Mouse (Mus musculus): ENCODE data around the gene Dag1. TPM values are rescaled to one million over a fixed set of nuclear protein-coding genes. Genes with fewer than 3 reads are reported as not detected.
"Not testable (repeated sequence)": the region's sequence is repeated elsewhere in the genome, so short reads cannot be mapped to it uniquely, and the experiment has no call there.

Dag1 gene
- polyA plus RNA-seq, 1 experiment from 2014 or later, result 115 TPM

DNA sequence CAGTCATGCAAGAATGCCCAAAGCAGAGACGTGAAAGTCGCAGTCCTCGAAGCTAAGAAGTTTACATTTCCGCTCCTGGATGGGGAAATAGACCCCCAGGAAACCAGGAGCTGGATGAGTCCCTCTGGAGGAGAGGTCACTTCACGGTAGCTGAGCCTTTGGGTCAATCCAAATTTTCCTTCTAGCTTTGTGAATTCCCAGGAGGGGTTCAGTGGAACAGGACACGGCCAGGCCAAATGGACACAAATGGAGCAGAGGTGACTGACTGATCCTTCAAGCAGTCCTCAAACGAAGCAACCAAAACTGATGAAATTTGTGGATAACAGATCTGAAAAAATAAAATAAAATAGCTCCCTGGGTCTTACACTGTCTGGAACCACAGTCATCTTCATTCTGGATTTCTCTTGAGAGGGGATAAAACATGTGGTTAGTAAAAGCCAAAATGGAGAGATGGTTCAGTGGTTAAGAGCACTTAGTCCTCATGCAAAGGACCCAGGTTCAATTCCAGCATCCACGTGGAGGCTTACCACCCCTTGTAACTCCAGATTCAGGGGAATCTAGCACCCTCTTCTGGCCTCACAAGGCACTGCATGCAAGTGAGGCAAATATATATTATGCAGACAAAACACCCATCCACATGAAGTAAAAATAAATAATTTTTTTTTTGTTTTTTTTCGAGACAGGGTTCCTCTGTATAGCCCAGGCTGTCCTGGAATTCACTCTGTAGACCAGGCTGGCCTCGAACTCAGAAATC, 15.1 kb upstream of the Dag1 start:
- Histone ChIP-seq H3K4me1 (ENCODE audit: control insufficient read depth, insufficient read depth, low read length) (peaks cover 10% of the 10 kb centered on the region), H3K27ac (ENCODE audit: low read depth, low read length) (no peak overlapping the region), H3K4me3 (ENCODE audit: low read depth, low read length) (no peak overlapping the region), H3K9ac (ENCODE audit: low read depth, low read length) (no peak overlapping the region), H3K4me2 (no peak overlapping the region), H3K36me3 (ENCODE audit: control insufficient read depth, insufficient read depth, low read length) (no peaks in the 10 kb centered on the region), H3K9me3 (replicated peaks; ENCODE audit: control insufficient read depth, low read length) (no peaks in the 10 kb centered on the region), H3K27me3 (ENCODE audit: control insufficient read depth, insufficient read depth, low read length) (no peaks in the 10 kb centered on the region)
- WGBS (ENCODE audit: insufficient replicate concordance), result 65% methylated on average over 10 of the region's 10 CpGs
- ATAC-seq (replicated peaks; ENCODE audit: insufficient number of reproducible peaks, low FRiP score, low TSS enrichment), result no peak

DNA sequence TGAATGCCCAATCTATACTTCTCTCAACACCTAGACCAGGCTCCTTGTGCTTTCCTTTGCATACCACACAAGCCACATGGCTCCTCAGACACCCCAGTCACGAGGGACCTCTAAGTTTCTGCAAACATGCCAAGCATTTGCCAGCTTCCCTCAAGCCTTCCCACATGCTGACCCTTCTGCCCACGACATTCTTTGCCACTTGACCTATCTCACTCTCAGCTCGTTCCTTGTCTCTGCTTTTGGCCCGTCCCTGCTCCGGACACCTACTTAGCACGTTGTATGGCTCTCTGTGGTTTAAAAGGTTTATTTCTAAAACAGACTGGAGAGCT, 11.5 kb upstream of the Dag1 start:
- WGBS (ENCODE audit: insufficient replicate concordance), result 16% methylated on average over 6 of the region's 6 CpGs
- peak overlapping the region; percentile 1; the same call in 1 of the 2 replicates for H3K9ac ChIP-seq (ENCODE audit: low read depth, low read length)
- peaks cover 17% of the 10 kb centered on the region for H3K4me1 ChIP-seq (ENCODE audit: control insufficient read depth, insufficient read depth, low read length)
- no peaks in the 10 kb centered on the region for H3K36me3 ChIP-seq (ENCODE audit: control insufficient read depth, insufficient read depth, low read length)
- H3K4me2 ChIP-seq, result no peak overlapping the region
- no peaks in the 10 kb centered on the region for H3K27me3 ChIP-seq (ENCODE audit: control insufficient read depth, insufficient read depth, low read length)
- H3K9me3 ChIP-seq (replicated peaks; ENCODE audit: control insufficient read depth, low read length), result no peaks in the 10 kb centered on the region
- ATAC-seq (replicated peaks; ENCODE audit: insufficient number of reproducible peaks, low FRiP score, low TSS enrichment), result no peak
- H3K4me3 ChIP-seq (ENCODE audit: low read depth, low read length), result no peak overlapping the region
- no peak overlapping the region for H3K27ac ChIP-seq (ENCODE audit: low read depth, low read length)

DNA sequence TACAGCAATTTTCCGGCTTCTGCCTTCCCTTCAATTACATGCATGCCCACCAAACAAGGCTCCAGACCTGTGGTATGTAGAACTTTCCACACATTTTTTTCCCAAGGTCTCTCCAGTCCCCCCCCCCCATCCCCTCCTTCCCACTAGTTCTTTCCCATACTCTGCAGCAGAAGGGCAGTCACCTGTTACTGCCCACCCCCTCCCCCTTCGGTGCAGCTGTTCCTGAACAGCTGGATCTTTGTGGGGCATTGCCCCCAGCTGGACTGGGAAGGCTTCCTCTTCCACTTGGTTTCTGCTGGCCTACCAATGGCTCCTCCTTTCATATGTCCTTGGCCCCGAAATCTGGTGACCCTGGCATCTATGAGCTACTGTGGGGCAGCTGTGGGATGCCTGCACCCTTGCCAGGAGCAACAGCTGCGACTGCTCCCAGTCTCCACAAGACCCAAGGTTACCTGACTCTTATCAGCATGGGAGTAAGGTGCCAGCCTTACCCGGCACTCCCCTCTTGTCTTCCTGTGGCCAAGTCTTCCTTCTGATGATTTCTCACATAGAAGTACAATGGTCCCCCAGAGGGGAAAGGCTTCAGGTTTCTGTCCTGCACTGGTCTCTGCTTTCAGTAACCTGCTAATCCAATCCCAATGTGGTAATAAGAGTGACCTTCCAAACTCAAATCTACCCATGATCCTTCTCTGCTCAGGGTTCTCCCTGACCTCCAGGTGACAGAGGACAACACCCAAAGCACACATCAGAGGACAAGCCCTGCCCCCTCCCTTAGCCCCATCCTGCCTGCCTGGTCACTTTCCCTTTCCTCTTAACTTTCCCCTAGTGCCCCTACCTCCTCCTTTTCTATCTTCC, 10.9 kb upstream of the Dag1 start:
- H3K27me3 ChIP-seq (ENCODE audit: control insufficient read depth, insufficient read depth, low read length), result no peaks in the 10 kb centered on the region
- H3K9me3 ChIP-seq (replicated peaks; ENCODE audit: control insufficient read depth, low read length), result no peaks in the 10 kb centered on the region
- no peaks in the 10 kb centered on the region for H3K36me3 ChIP-seq (ENCODE audit: control insufficient read depth, insufficient read depth, low read length)
- no peak overlapping the region; the same call in 1 of the 2 replicates for H3K27ac ChIP-seq (ENCODE audit: low read depth, low read length)
- 72% methylated on average over 5 of the region's 5 CpGs for WGBS (ENCODE audit: insufficient replicate concordance)
- H3K4me3 ChIP-seq (ENCODE audit: low read depth, low read length), result no peak overlapping the region
- H3K4me2 ChIP-seq, result no peak overlapping the region
- no peak for ATAC-seq (replicated peaks; ENCODE audit: insufficient number of reproducible peaks, low FRiP score, low TSS enrichment)
- H3K4me1 ChIP-seq (ENCODE audit: control insufficient read depth, insufficient read depth, low read length), result peaks cover 17% of the 10 kb centered on the region
- H3K9ac ChIP-seq (ENCODE audit: low read depth, low read length), result peak overlapping the region; percentile 1; the same call in 1 of the 2 replicates

DNA sequence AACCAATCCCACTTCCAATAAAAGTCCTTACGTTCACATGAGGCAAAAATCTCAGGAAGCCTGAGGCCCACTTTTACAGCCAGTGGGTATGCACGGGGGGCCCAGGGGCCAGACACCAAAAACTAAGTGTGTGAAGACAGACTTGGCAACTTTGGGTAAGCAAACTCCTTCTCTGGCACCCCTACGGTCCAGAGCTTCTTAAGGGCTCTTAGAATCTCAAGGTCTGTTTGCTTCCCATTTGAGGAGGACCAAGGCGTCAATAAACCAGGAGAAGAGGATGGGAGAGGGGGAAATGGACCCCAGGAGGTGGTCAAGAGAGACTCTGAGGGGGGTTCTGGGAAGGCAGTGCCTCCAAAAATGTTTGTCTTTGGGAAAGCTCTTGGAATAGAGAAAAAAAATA, 9.7 kb upstream of the Dag1 start:
- no peak for ATAC-seq (replicated peaks; ENCODE audit: insufficient number of reproducible peaks, low FRiP score, low TSS enrichment)
- Histone ChIP-seq H3K36me3 (ENCODE audit: control insufficient read depth, insufficient read depth, low read length) (no peaks in the 10 kb centered on the region), H3K4me2 (no peak overlapping the region), H3K9ac (ENCODE audit: low read depth, low read length) (no peak overlapping the region), H3K9me3 (replicated peaks; ENCODE audit: control insufficient read depth, low read length) (no peaks in the 10 kb centered on the region), H3K4me3 (ENCODE audit: low read depth, low read length) (no peak overlapping the region), H3K27ac (ENCODE audit: low read depth, low read length) (no peak overlapping the region), H3K4me1 (ENCODE audit: control insufficient read depth, insufficient read depth, low read length) (peaks cover 17% of the 10 kb centered on the region), H3K27me3 (ENCODE audit: control insufficient read depth, insufficient read depth, low read length) (no peaks in the 10 kb centered on the region)
- WGBS (ENCODE audit: insufficient replicate concordance), result 76% methylated on average over 4 of the region's 4 CpGs

DNA sequence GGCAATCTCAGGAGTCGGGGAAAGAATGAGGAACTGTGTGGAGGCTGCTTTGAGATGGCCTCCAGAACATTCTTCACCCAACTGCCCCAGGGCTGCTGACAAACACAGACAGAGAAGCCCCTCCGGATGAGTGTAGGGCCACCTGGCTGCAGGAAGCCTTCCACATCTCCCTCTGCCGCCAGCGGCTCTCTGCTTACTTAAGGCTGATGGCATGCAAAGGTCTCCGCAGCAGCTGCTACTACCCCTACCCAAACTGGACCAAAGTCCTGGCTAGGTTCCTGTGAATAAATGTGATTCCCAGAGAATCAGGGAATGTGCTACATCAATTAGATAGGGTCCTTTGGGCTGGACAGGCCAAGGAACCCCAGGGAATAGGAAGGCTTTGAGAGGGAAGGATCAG, 8.9 kb upstream of the Dag1 start:
- Histone ChIP-seq H3K27ac (ENCODE audit: low read depth, low read length) (no peak overlapping the region), H3K9me3 (replicated peaks; ENCODE audit: control insufficient read depth, low read length) (no peaks in the 10 kb centered on the region), H3K27me3 (ENCODE audit: control insufficient read depth, insufficient read depth, low read length) (no peaks in the 10 kb centered on the region), H3K9ac (ENCODE audit: low read depth, low read length) (no peak overlapping the region), H3K4me1 (ENCODE audit: control insufficient read depth, insufficient read depth, low read length) (peaks cover 19% of the 10 kb centered on the region), H3K4me3 (ENCODE audit: low read depth, low read length) (no peak overlapping the region), H3K4me2 (no peak overlapping the region), H3K36me3 (ENCODE audit: control insufficient read depth, insufficient read depth, low read length) (no peaks in the 10 kb centered on the region)
- 49% methylated on average over 5 of the region's 5 CpGs for WGBS (ENCODE audit: insufficient replicate concordance)
- no peak for ATAC-seq (replicated peaks; ENCODE audit: insufficient number of reproducible peaks, low FRiP score, low TSS enrichment)

DNA sequence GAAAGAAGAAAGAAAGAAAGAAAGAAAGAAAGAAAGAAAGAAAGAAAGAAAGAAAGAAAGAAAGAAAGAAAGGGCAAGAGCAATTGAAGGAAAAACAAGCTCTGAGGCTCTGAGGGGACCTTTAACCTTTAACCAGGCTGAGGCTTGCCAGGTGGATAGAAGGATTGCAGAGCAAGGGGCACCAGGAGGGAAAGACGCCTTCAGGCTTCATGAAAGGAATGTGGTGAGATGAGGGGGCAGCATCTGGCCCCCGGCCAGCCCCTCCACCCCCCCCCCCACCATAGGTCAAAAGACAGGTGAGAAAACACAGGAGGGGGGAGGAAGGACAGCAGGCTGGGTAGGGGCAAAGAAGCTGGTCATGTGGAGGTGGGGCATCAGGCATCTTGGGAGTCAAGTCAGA, 8.2 kb upstream of the Dag1 start:
- Histone ChIP-seq H3K9ac (ENCODE audit: low read depth, low read length) (no peak overlapping the region), H3K27ac (ENCODE audit: low read depth, low read length) (no peak overlapping the region), H3K4me1 (ENCODE audit: control insufficient read depth, insufficient read depth, low read length) (peaks cover 24% of the 10 kb centered on the region), H3K4me2 (no peak overlapping the region), H3K27me3 (ENCODE audit: control insufficient read depth, insufficient read depth, low read length) (no peaks in the 10 kb centered on the region), H3K4me3 (ENCODE audit: low read depth, low read length) (no peak overlapping the region), H3K9me3 (replicated peaks; ENCODE audit: control insufficient read depth, low read length) (no peaks in the 10 kb centered on the region), H3K36me3 (ENCODE audit: control insufficient read depth, insufficient read depth, low read length) (no peaks in the 10 kb centered on the region)
- WGBS (ENCODE audit: insufficient replicate concordance), result 24% methylated on average over 2 of the region's 2 CpGs
- no peak for ATAC-seq (replicated peaks; ENCODE audit: insufficient number of reproducible peaks, low FRiP score, low TSS enrichment)

DNA sequence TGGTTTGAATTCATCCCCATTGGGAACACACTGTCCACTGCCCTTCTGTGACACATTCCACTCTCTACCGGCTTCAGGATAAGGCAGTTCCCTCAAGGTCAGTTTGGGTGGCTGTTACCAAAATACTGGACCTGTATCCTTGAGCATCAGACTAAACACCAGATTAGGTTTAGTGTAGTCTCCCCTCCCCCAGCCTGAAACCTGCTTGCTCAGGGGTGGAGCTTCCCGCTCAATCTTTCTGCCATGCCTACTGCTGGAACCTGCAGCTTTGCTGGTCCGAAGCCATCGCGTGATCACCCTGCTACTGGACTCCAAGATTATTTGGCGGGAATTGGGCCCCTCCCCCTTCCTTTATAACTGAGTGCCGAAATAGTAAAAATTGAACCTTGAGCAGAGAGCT, 4.9 kb upstream of the Dag1 start:
- 56% methylated on average over 6 of the region's 7 CpGs for WGBS (ENCODE audit: insufficient replicate concordance)
- not testable (repeated sequence) for H3K36me3 ChIP-seq (ENCODE audit: control insufficient read depth, insufficient read depth, low read length); H3K4me2 ChIP-seq; H3K27ac ChIP-seq (ENCODE audit: low read depth, low read length); H3K4me3 ChIP-seq (ENCODE audit: low read depth, low read length); H3K9ac ChIP-seq (ENCODE audit: low read depth, low read length); H3K27me3 ChIP-seq (ENCODE audit: control insufficient read depth, insufficient read depth, low read length); ATAC-seq (replicated peaks; ENCODE audit: insufficient number of reproducible peaks, low FRiP score, low TSS enrichment); H3K9me3 ChIP-seq (replicated peaks; ENCODE audit: control insufficient read depth, low read length)
- H3K4me1 ChIP-seq (ENCODE audit: control insufficient read depth, insufficient read depth, low read length), result peaks cover 36% of the 10 kb centered on the region

DNA sequence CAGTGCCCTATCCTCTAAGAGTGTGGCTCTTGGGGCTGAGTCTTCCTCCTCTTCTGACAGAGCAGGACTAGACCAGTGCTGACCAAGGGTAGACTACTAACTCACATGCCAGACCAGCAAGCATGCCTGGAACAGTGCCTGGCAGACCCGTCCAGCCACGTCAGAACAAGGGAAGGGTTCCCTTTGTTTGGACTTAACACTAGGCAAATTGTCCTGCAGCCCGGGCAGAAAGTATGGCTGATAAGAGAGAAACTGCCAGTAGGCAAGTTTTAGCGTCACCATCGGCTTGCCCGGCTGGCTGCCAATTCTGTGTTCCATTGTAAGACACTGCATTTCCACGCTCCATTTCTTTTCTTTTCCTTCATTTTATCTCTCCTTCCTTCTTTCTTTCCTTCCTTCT, 3.9 kb upstream of the Dag1 start:
- Histone ChIP-seq H3K9ac (ENCODE audit: low read depth, low read length) (no peak overlapping the region), H3K27me3 (ENCODE audit: control insufficient read depth, insufficient read depth, low read length) (no peaks in the 10 kb centered on the region), H3K4me3 (ENCODE audit: low read depth, low read length) (no peak overlapping the region), H3K27ac (ENCODE audit: low read depth, low read length) (0 out of 2 replicates have a peak overlapping the region, but pooled peaks have one; percentile 6), H3K9me3 (replicated peaks; ENCODE audit: control insufficient read depth, low read length) (no peaks in the 10 kb centered on the region), H3K4me1 (ENCODE audit: control insufficient read depth, insufficient read depth, low read length) (peaks cover 35% of the 10 kb centered on the region), H3K4me2 (no peak overlapping the region), H3K36me3 (ENCODE audit: control insufficient read depth, insufficient read depth, low read length) (no peaks in the 10 kb centered on the region)
- no peak for ATAC-seq (replicated peaks; ENCODE audit: insufficient number of reproducible peaks, low FRiP score, low TSS enrichment)
- 63% methylated on average over 7 of the region's 7 CpGs for WGBS (ENCODE audit: insufficient replicate concordance)
